Mouse (Mus musculus) skeletal muscle tissue, postnatal 0 days (tissue): ENCODE data around the gene R3hdm1. TPM values are rescaled to one million over a fixed set of nuclear protein-coding genes. Genes with fewer than 3 reads are reported as not detected.

ENCODE experiments used
- microRNA counts: library from miRNA; unstranded; fragments of <30 nt; microRNA quantifications from one replicate; lab custom pipeline; 2015
- microRNA-seq, 2 experiments: library from miRNA; unstranded; fragments of <30 nt; microRNA quantifications; one replicate each; pipeline ENCODE4; 2016
- polyA plus RNA-seq: library from polyadenylated mRNA; unstranded; fragments of >200 nt; fragmentation: Nextera tagmentation; extraction: Ambion mirVana; gene quantifications from 2 replicates; pipeline ENCODE4 v1.2.1, GENCODE M21; 2015

The R3hdm1 gene
- 45.2 and 46.7 TPM in 2 replicates for polyA plus RNA-seq

GRCm38 (mm10) chr1:128102641-128103461, at the start of gene R3hdm1, which contains the start of gene Zranb3:
Gene R3hdm1, plus strand, starts transcription at chr1:128103301.
Gene Zranb3, minus strand, starts transcription at chr1:128103047.

GRCm38 (mm10) chr1:128243627-128243995, 140.5 kb downstream of the R3hdm1 start, which contains the start of gene Ubxn4:
Gene Ubxn4, plus strand, starts transcription at chr1:128243964.

MicroRNA genes within 50 kb of the gene (microRNA counts, 519-probe panel; counts per million panel counts)
- 4,421 counts per million, percentile 82 among the panel's probes with 10 or more counts for microRNA mmu-miR-128 (lab: Ali Mortazavi, UCI)

Small RNAs within 50 kb of the gene (microRNA-seq; reads per million reads assigned to microRNA genes)
- 469 to 763 reads per million in 2 experiments for gene Mir128-1

Other genes with a start within 250 kb of the R3hdm1 start
- not detected in 2 replicates for gene Map3k19, start 248.3 kb upstream of the R3hdm1 start, polyA plus RNA-seq
- 15.5 and 19.4 TPM in 2 replicates for gene Rab3gap1, start 234.5 kb upstream of the R3hdm1 start, polyA plus RNA-seq
- 4.2 and 5.7 TPM in 2 replicates for gene Zranb3, start 254 bp upstream of the R3hdm1 start, polyA plus RNA-seq
- 55.2 and 55.8 TPM in 2 replicates for gene Ubxn4, start 140.7 kb downstream of the R3hdm1 start, polyA plus RNA-seq
- 0.02 and 0.08 TPM in 2 replicates for gene Lct, start 225.0 kb downstream of the R3hdm1 start, polyA plus RNA-seq